Mouse (Mus musculus) gastrocnemius, postnatal 25 days (tissue): ENCODE measurements around the gene Ap1g2. TPM values are rescaled to one million over a fixed set of nuclear protein-coding genes. Genes with fewer than 3 reads are reported as not detected.

ENCODE experiments used
- DNase-seq: peaks from one replicate; pipeline ENCODE4 v3.0.0; 2022
- total RNA-seq, 2 experiments: library from RNA; stranded (reverse); gene quantifications; 1 replicate in 1 of 2; 2 replicates in 1 of 2; pipeline ENCODE4 v1.2.3; 2021

Gene Ap1g2
- total RNA-seq, 2 experiments from 2014 or later = 4.8 to 5.7 TPM

GRCm38 (mm10) chr14:55089199-55089947 is 17.0 kb downstream of the Ap1g2 start:
- DNase-seq = no peak

- DNase-seq = no peak
Measured at GRCm38 (mm10) chr14:55086009-55086514, 20.3 kb downstream of the Ap1g2 start.

DNA sequence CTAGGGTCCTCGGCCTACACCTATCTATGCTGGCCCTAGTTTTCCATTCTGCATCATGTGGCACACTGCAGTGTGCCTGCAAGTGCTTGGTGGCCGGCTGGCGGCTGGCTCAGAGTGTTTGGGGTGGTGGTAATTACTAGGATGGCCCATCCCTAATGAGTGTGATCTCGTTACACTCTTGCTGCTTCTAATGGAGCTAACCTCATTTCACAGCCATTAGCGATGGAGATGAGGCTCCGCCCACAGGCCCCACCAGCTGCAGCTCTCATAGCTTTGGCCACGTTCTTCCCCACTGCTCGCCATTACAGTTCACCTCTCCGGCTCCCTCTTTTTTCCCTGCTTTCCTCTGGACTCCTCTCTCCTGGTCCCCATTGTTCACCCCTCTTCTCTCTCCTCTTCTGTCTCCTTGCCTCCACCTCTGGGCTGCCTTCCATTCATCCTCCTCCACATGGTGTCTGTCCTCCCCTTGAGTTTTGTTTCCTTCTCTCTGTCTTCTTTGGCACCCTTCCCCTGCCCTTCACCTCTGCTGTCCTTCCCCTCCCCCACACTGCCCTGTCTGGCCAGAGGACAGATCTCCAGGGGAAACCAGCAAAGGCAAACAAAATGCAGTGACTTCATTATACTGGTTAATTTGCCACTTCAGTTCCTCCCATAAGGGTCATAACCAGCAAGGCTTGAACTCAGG is 20.9 kb downstream of the Ap1g2 start:
- DNase-seq = no peak

DNA sequence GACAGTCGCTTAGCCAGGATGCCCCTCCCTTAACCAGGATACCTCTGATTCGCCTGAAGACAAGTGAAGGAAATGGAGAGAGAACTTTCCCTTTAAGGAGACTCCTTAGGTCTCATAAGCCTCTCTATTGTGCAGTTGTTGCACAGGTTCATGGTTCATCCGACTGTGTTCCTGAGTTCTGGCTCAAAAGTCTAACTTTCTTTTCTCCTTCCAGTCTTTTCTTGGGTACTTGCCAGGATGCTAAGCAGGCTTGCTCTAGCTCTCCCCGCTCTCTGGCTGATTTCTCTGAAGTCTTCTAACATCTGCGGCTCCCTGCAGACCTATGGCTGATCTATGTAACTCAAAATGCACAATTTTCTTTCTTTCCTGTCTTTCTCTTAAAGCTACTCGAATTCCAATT is 22.9 kb downstream of the Ap1g2 start:
- no peak for DNase-seq

DNA sequence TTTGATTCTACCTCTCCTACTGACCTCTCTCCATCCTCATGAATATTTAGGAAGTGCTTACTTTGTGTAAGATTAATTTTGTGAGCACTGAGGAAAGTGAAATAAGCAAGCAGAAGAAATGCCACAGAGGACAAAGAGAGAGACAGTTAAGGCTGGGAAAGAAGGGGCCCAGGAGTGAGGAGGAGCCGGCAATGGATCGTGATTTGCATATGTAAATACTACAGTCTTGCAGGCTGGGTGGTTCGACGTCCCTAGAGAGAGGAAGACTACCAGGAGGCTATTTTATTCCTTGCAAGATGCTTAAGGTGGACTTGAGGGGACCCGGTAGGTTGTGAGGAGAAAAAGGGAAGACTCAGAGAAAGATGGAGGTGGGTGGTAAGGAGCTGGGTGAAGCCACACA is 25.3 kb downstream of the Ap1g2 start:
- no peak for DNase-seq

- DNase-seq = no peak
Measured at GRCm38 (mm10) chr14:55079214-55079970, 27.0 kb downstream of the Ap1g2 start.

DNA sequence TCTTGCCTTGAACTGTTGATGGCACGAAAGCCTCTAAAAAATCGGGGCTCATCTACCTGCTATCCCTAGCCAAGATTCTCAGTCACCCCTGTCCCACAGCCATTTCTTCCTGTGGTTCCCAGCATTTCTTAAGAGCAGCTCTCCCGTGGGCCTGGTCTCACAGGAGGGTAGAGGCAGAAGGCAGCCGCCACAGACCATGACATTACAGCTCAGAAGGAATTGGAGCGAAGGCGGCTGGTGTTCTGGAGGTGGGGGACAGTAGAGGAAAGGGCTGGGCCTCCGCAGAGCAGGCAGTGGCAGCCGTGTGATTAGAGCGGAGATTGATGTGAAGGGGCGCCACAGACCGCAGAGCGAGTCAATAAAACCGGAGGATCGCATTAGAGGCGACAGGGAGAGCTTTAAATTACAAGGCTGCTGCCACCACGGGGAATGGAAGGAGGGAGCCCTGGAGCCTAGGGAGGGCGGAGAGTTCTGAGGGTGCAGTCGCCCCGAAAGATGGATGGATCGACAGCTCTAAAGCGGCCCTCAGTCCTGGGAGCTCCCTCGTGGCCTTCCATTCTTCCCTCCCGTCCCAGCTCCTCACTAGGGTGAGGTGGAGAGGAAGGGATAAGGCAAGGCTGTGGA is 27.9 kb downstream of the Ap1g2 start:
- no peak for DNase-seq

GRCm38 (mm10) chr14:55077481-55078365 is 28.7 kb downstream of the Ap1g2 start:
- DNase-seq = no peak

- DNase-seq = no peak
Measured at GRCm38 (mm10) chr14:55076956-55077355, 29.4 kb downstream of the Ap1g2 start.

DNA sequence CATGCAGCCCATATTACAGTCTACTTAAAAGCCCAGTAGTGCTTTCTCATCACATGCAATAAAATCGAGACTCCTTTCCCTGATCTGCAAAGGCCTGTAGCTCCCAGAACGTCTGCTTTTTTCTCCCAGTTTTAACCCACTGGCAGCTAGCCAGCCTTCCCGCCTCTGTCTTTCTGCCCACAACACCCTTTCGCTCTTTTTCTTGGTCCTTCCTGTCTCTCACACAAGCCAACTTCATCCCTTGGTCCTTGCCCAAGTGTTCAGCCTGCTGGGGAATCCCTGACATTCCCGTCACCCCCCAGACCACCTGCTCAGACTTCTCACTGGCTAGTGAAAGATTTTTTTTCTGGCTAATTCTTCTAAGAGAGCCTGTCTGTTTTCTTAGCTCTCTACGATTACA is 30.2 kb downstream of the Ap1g2 start:
- no peak for DNase-seq

DNA sequence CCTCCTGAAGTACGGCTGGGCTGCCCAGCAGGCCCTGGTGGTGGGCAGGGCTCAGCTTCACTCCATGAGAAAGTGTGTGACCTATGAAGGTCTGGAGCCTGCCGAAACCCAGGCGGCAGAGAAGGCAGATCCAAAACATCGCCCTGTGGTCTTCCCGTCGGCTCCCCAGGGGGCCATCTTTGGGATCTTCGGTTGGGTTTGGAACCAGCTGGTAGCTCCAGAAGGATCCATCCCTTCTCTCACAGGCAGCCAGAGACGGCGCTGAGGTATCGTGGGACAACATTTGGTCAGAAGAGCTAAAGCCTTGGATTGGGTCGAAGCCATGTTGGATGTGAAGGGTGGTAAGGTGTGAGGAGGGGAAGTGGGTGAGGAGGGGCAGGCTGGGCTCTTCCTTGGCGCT is 32.0 kb downstream of the Ap1g2 start:
- DNase-seq = no peak

GRCm38 (mm10) chr14:55071756-55072155 is 34.6 kb downstream of the Ap1g2 start:
- no peak for DNase-seq

GRCm38 (mm10) chr14:55066042-55066441 is 40.4 kb downstream of the Ap1g2 start:
- no peak for DNase-seq

DNA sequence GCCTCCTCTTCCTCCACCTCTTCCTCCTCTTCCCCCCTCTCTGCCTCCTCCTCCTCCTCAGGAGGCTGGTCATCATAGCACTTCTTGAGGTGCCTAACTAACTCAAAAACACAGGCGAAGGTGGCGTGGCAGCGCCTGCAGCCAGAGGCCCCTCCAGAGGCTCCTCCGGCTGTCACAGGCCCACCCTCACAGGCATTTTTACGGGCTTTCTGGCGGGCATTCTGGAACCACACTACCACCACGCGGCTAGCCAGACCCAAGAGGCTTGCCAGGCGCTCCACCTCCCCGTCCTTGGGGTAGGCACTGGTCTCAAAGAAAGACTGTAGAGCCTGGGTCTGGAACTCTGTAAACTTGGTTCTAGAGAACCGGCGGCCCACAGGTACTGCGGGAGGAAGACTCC is 41.0 kb downstream of the Ap1g2 start:
- no peak for DNase-seq

- no peak for DNase-seq
Measured at GRCm38 (mm10) chr14:55064481-55065370, 41.7 kb downstream of the Ap1g2 start.

GRCm38 (mm10) chr14:55063581-55064381 is 42.6 kb downstream of the Ap1g2 start:
- no peak for DNase-seq

GRCm38 (mm10) chr14:55063117-55063516 is 43.3 kb downstream of the Ap1g2 start:
- no peak for DNase-seq

DNA sequence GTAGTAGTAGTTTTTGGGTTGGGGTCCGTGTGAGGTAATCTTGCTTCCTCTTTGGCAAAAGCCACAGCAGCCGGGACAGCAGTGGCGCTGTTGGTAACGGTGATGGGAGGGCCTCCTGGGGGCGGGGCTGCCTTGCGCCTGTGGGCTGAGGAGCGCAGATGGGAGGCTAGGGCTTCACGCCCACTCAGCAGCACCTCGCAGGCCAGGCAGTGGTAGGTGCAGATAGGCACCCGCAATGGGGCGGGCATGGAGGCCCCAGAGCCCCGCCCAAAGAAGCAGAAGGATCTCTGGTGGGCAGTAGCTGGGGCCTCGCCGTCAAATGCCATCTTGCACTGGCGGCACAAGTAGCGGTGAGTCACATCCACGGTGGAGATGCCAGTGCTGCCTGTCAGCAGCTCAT is 43.8 kb downstream of the Ap1g2 start:
- DNase-seq = no peak

DNA sequence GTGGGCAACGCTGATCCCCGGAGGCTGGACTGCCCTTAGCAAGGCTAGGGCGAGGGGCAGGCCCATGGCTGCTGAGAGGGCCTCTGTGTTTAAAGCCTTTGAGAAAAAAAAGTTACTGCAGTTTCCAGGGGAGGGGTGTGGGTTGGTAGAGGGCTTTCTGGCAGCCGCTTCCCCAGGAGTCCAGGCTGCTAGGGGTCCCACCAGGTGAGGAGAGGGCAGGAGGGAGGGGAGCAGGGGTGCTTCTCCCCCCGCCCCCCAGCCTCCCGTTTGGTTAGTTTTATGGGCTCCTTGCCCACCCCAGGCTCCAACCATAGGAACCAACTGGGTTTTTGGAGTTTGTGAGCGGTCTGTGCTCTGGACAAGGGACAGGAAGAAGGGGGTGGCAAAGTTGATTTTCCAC is 44.5 kb downstream of the Ap1g2 start:
- DNase-seq = no peak
